In the genomic region with DNA sequence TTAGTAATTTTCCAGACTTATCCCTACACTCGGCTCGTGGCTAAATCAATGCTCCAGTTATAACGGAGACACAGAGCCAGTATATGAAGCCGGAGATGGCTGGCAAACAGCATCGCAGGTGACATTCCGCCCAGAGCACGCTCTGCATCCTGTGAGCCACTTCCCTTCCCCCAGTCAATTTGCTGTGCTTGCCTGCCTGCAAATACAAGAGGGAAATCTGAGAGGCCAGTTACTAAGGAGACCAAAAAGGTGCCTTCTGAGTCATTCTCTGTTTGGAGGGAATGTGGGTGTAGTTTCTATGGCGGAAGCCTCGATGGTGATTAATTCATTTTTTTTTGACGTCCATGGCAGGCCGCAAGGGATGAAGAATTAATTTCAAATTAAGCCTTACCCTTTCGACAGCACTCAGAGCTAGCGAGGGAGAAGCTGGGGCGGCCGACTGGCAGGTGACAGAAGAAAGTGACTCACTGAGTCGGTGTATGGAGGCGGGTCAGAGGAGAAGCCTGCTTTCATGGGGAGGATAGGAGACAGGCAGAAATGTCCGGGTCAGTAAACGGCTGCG, we compare ENCODE assay signal across 8 mouse cellular contexts.
DNase-seq lines count a peak whose midpoint lies in the region; ATAC-seq lines count a peak whose summit lies in the region.

No protein-coding gene starts in this region.

- peak; percentile 97 for ATAC-seq in frontal cortex, adult (ENCODE audit: low TSS enrichment)
- no peak for ATAC-seq in monocyte, adult 5-6 weeks (replicated peaks; ENCODE audit: insufficient number of reproducible peaks, low FRiP score, low TSS enrichment, poor library complexity, severe bottlenecking)

- DNase-seq in heart, embryonic 10.5 days (ENCODE audit: low spot score), result no peak
- DNase-seq in heart, postnatal 4 days, result no peak
- peak; percentile 29 for DNase-seq in urinary bladder, postnatal 14 days (ENCODE audit: low spot score)
- DNase-seq in urinary bladder, postnatal 4 days (ENCODE audit: low spot score in 2 of 2), result no peak
- DNase-seq in left cerebral cortex, postnatal 14 days (ENCODE audit: low spot score in 2 of 2), result peak; percentile 26 to 75
- DNase-seq in right cerebral cortex, postnatal 36 days (ENCODE audit: low spot score in 2 of 2), result peak; percentile 50 to 51

- no peak overlapping the region for H3K27ac ChIP-seq in heart, embryonic 10.5 days

- no peaks in the 10 kb centered on the region for H3K36me3 ChIP-seq in heart, embryonic 10.5 days

- WGBS in heart, embryonic 10.5 days, result 50% methylated on average over 20 of the region's 20 CpGs

- intact Hi-C loops in left cerebral cortex, postnatal 14 days (cut with DNase I), result no loop called here

- H3K9me3 ChIP-seq in heart, embryonic 10.5 days, result no peaks in the 10 kb centered on the region

- no peaks in the 10 kb centered on the region; the same call in 1 of the 2 replicates for H3K4me1 ChIP-seq in heart, embryonic 10.5 days

- H3K27me3 ChIP-seq in heart, embryonic 10.5 days (ENCODE audit: insufficient read depth, poor library complexity, severe bottlenecking), result no peaks in the 10 kb centered on the region

- H3K4me3 ChIP-seq in heart, embryonic 10.5 days, result 0 out of 2 replicates have a peak overlapping the region, but pooled peaks have one; percentile 10

Comparison
In these comparisons a context has a peak if more than half of its experiments do, and no peak if none do; other contexts are left out.
1. DNase-seq: peak in urinary bladder, postnatal 14 days (single experiment), left cerebral cortex, postnatal 14 days (2 of 2) and right cerebral cortex, postnatal 36 days (2 of 2); none in heart, embryonic 10.5 days (single experiment), heart, postnatal 4 days (single experiment) and urinary bladder, postnatal 4 days (0 of 2).